Mouse (Mus musculus) spleen, adult 2 months (tissue): ENCODE measurements at regions not wholly inside any gene's neighbourhood (a gene's known extent, or its start where the extent isn't known, plus 50 kb on each side); places are given as distances from the start of the nearest gene placed in this dataset.

ENCODE experiments used
- CTCF ChIP-seq: fragments of 200-500 bp; IDR thresholded peaks from 2 replicates; pipeline ENCODE4 v1.5.1; 2011; ENCODE audit warnings: mild to moderate bottlenecking, inconsistent platforms; ENCODE audit not compliant: insufficient read depth, insufficient read length, insufficient replicate concordance; ENCODE audit errors: extremely low read depth
- POLR2A ChIP-seq: fragments of 200-500 bp; IDR thresholded peaks from 2 replicates; pipeline ENCODE4 v1.6.1; 2011; ENCODE audit warnings: low read depth, low read length, inconsistent platforms

GRCm38 (mm10) chr17:4762956-4763355 lies 231.2 kb upstream of the Arid1b start:
- TF ChIP-seq CTCF (no peak), POLR2A (no peak)
